Mouse (Mus musculus): ENCODE measurements around the gene Chd3.

DNA sequence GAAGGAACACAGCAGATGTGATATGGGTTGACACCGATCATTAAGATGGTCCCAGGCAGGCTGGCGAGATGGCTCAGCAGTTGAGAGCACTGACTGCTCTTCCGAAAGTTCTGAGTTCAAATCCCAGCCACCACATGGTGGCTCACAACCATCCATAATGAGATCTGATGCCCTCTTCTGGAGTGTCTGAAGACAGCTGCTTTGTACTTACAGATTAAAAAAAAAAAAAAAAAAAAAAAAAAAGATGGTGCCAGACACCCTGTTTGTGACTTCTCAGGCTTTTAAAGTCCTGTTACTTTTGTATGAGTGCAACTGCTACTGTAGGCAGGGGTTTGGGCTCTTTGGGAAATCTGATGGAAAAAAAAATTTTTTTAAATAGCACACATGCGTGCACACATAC lies 19.5 kb upstream of the Chd3 start:
- TF ChIP-seq POLR2A (IDR thresholded peaks at IDR 0.05; ENCODE audit: borderline replicate concordance, low read depth, low read length) (no peak), CTCF (IDR thresholded peaks at IDR 0.05; ENCODE audit: low read depth, low read length) (no peak)
